Mouse (Mus musculus): ENCODE results near the gene Daglb. TPM values are rescaled to one million over a fixed set of nuclear protein-coding genes. Genes with fewer than 3 reads are reported as not detected.
A peak's percentile ranks its signal among the peaks of the same experiment; 100 is the strongest.

The Daglb gene
- polyA plus RNA-seq, 1 experiment from 2014 or later = 14.6 TPM

DNA sequence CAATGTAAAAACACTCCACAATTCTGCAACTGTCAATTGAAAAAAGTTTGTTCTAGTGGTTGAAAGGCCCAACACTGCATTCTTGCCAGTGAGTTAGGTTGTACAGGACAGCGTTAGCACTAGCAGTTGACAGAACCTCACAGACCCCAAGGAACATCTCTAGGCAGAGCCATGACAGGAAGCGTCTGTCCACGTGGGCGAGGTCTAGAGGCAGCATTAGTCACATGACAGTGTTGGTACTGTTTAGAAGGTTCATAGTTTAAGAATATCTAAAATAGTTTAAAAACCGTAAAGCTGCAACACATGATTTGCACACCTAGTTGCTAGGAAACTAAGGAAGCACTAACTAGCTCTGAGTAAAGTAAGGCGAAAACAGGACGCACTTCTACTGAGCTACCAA lies 41.2 kb downstream of the Daglb start:
- peaks cover 66% of the 10 kb centered on the region for H3K36me3 ChIP-seq
- H3K4me2 ChIP-seq (replicated peaks) = no peak overlapping the region
- H3K27me3 ChIP-seq = no peaks in the 10 kb centered on the region
- ATAC-seq (ENCODE audit: low FRiP score) = no peak
- H3K9me3 ChIP-seq (replicated peaks) = no peaks in the 10 kb centered on the region
- H3K4me3 ChIP-seq = no peak overlapping the region
- H3K4me1 ChIP-seq = peaks cover 11% of the 10 kb centered on the region
- WGBS = 91% methylated on average over 7 of the region's 7 CpGs
- H3K9ac ChIP-seq = no peak overlapping the region
- no peak overlapping the region for H3K27ac ChIP-seq

DNA sequence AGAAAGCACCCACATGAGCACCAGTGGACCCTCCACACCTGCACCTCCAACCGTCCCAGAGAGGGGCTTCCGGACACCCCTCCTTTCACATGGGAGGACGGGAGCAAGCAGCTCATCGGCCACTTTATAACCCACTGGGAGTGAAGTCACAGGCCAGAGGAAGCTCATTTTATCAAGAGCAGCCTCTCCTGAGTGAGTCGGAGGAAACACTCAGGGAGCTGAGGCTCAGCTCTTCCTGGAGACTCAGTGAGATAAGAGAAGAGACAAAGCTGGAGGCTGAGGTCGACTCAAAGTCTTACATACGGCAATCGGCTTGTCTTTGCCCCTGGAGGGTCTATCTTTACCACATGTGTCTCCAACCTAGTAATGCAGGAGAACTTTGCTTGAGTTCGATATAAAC lies 44.9 kb downstream of the Daglb start:
- H3K27ac ChIP-seq = no peak overlapping the region
- H3K4me1 ChIP-seq = peaks cover 14% of the 10 kb centered on the region
- no peak overlapping the region for H3K9ac ChIP-seq
- no peaks in the 10 kb centered on the region for H3K9me3 ChIP-seq (replicated peaks)
- 86% methylated on average over 9 of the region's 9 CpGs for WGBS
- H3K4me2 ChIP-seq (replicated peaks) = no peak overlapping the region
- no peak for ATAC-seq (ENCODE audit: low FRiP score)
- no peak overlapping the region for H3K4me3 ChIP-seq
- no peaks in the 10 kb centered on the region for H3K27me3 ChIP-seq
- peaks cover 67% of the 10 kb centered on the region for H3K36me3 ChIP-seq

DNA sequence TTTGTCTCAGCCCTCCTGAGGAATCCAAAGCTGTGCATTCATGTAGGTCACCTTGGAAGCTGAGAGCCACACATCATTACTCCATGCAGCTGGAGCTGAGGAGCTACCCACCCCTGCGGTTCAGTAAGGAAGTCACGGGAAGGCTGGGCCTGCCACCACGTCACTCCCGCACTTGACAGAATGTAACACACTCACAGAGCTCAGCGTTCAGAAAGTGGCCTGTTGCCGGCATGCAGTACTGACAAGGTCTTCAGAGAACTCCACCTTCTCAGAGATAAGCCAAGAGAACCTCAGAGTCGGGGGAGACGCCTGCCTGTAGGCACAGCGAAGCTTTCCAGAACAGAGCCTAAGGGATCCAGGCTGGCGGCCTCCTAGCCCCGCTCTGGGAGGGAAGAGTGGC lies 45.4 kb downstream of the Daglb start:
- H3K36me3 ChIP-seq = peaks cover 67% of the 10 kb centered on the region
- H3K4me2 ChIP-seq (replicated peaks) = no peak overlapping the region
- no peak overlapping the region for H3K4me3 ChIP-seq
- no peak overlapping the region for H3K27ac ChIP-seq
- H3K4me1 ChIP-seq = peaks cover 14% of the 10 kb centered on the region
- H3K27me3 ChIP-seq = no peaks in the 10 kb centered on the region
- no peak overlapping the region for H3K9ac ChIP-seq
- WGBS = 79% methylated on average over 11 of the region's 11 CpGs
- ATAC-seq (ENCODE audit: low FRiP score) = no peak
- H3K9me3 ChIP-seq (replicated peaks) = no peaks in the 10 kb centered on the region

DNA sequence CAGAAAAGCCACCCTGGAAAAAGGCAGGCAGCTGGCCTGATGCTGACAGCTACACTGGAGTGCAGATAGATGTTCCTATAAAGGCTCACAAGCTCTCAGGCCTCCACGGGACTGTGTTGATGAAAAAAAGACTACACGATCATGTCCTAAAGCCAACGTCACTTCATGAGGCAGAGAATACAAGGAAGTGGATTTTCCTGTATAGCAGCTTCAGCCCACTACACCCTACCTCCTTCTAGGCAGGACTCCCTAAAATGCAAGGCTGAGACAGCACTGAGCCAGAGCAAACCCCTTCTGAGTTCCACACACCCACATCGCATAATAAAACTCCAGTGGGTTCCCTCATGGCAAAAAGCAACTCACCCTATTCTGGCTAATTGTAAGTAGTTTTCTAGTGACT lies 47.2 kb downstream of the Daglb start:
- H3K4me2 ChIP-seq (replicated peaks) = no peak overlapping the region
- no peak overlapping the region for H3K27ac ChIP-seq
- H3K27me3 ChIP-seq = no peaks in the 10 kb centered on the region
- no peak overlapping the region for H3K9ac ChIP-seq
- no peak overlapping the region for H3K4me3 ChIP-seq
- no peaks in the 10 kb centered on the region for H3K9me3 ChIP-seq (replicated peaks)
- peaks cover 14% of the 10 kb centered on the region for H3K4me1 ChIP-seq
- H3K36me3 ChIP-seq = peaks cover 70% of the 10 kb centered on the region
- ATAC-seq (ENCODE audit: low FRiP score) = no peak
- WGBS = 93% methylated on average over 4 of the region's 4 CpGs

DNA sequence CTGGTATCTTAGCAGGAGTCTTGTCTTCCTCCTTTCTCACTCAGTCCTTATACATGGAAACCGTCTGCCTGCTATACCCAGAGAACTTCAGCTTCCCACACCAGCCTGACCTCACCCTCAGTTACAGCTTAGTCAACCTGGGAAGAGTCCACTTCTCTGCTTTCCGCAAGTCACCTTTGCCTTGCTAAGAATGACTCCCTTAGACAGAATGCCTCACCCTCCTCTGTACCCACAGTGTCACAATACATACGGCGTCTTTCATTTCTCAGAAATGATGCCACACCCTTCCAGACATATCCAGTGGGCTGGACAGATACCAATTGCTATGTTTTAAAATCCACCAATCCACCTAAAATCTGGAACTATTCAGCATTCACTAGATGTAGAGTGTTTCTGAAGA lies 47.9 kb downstream of the Daglb start:
- H3K27me3 ChIP-seq = no peaks in the 10 kb centered on the region
- H3K4me3 ChIP-seq = no peak overlapping the region
- 92% methylated on average over 4 of the region's 4 CpGs for WGBS
- peaks cover 70% of the 10 kb centered on the region for H3K36me3 ChIP-seq
- H3K4me2 ChIP-seq (replicated peaks) = no peak overlapping the region
- H3K27ac ChIP-seq = no peak overlapping the region
- no peaks in the 10 kb centered on the region for H3K9me3 ChIP-seq (replicated peaks)
- ATAC-seq (ENCODE audit: low FRiP score) = no peak
- H3K9ac ChIP-seq = no peak overlapping the region
- peaks cover 14% of the 10 kb centered on the region for H3K4me1 ChIP-seq

DNA sequence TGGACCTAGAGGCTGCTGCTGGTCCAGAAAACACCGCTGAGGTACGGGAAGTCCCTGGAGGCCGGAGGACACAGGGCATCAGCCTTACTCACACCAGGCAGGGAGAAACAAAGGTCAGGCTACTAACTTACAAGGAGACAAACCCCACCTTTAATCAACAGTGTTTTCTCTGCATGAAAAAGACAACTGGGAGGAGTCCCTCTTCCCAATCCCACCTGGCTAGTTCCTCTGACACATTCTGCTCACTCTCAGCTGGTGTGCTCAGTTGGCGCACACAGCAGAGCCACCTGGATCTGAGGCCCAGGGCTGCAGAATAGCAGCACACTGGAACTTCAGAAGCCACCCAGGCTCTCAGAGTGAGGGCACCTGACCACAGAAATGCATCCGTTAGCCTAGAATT lies 50.5 kb downstream of the Daglb start:
- Histone ChIP-seq H3K9ac (no peak overlapping the region), H3K4me2 (replicated peaks) (no peak overlapping the region), H3K4me1 (0 out of 2 replicates have a peak, but pooled peaks cover 4% of the 10 kb centered on the region), H3K27me3 (no peaks in the 10 kb centered on the region), H3K36me3 (peaks cover 62% of the 10 kb centered on the region), H3K27ac (no peak overlapping the region), H3K4me3 (no peak overlapping the region), H3K9me3 (replicated peaks) (no peaks in the 10 kb centered on the region)
- ATAC-seq (ENCODE audit: low FRiP score) = no peak
- WGBS = 95% methylated on average over 5 of the region's 5 CpGs

DNA sequence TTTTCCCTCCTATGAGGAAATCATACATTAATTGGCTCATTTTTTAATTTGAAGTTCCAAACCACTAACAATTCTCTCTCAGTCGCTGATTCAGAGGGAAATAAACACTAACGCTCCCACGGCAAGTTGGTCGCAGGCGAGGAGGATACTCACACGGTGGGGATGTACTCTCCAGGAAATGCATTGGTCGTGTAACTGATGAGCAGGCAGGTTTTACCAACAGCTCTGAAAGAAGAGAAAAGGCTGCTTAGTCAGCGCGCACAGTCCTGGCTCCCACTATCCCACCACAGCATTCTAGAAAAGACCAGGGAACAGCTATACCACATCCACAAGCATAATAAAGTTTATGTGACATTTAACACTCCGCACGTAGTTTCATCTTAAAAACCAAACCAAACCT lies 52.6 kb downstream of the Daglb start:
- 94% methylated on average over 11 of the region's 11 CpGs for WGBS
- Histone ChIP-seq H3K4me1 (no peaks in the 10 kb centered on the region), H3K4me2 (replicated peaks) (no peak overlapping the region), H3K9me3 (replicated peaks) (no peaks in the 10 kb centered on the region), H3K27me3 (no peaks in the 10 kb centered on the region), H3K9ac (no peak overlapping the region), H3K36me3 (peaks cover 44% of the 10 kb centered on the region), H3K27ac (no peak overlapping the region), H3K4me3 (no peak overlapping the region)
- ATAC-seq (ENCODE audit: low FRiP score) = no peak

DNA sequence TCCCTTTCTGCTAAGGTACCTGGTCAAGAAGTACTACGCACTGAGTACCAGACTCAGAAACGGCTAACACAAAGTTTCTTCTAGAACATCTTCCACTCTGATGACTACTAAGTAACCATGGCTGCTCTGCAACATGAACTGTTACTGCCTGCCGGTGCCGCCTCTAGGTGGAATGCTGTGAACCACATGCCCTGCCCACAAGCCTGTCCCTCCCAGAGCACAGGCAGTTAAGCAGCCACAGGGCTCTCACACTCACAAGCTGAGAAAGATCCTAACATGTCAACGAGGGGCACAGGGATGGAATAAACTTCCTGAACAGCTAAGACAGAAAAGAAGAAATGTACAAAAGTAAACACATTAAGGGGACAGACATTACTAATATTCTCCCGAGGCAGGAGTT lies 53.1 kb downstream of the Daglb start:
- 83% methylated on average over 6 of the region's 6 CpGs for WGBS
- H3K36me3 ChIP-seq = peaks cover 40% of the 10 kb centered on the region
- no peaks in the 10 kb centered on the region for H3K9me3 ChIP-seq (replicated peaks)
- no peak for ATAC-seq (ENCODE audit: low FRiP score)
- no peaks in the 10 kb centered on the region for H3K4me1 ChIP-seq
- no peak overlapping the region for H3K27ac ChIP-seq
- no peak overlapping the region for H3K9ac ChIP-seq
- H3K27me3 ChIP-seq = no peaks in the 10 kb centered on the region
- no peak overlapping the region for H3K4me3 ChIP-seq
- no peak overlapping the region for H3K4me2 ChIP-seq (replicated peaks)

DNA sequence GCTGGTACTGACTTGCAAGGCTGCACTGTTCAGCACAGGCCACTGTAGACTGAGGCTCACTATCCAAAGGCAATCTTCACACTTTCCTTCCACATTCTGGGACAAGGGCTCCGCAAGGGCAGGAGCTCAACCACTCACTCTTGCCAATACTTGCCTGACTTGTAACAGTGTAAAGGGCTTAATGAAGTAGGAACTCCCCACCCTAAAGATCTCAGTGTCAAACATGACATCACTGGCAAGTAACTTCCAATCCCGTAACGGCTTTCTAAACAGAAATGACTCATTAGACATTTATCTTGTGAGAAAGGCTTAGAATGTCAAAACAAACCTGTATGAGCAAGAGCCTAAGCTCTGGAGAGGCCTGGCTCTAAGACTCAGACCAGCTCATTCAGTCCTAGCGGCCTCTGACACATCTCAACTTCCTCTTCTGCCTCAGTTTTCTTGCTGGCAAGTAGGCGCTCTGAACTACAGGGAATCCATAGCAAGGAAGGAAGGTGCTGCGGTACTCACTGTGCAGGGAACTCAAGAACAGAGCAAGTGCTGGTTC lies 53.7 kb downstream of the Daglb start:
- Histone ChIP-seq H3K36me3 (peaks cover 35% of the 10 kb centered on the region), H3K4me2 (replicated peaks) (no peak overlapping the region), H3K27me3 (no peaks in the 10 kb centered on the region), H3K27ac (no peak overlapping the region), H3K4me1 (no peaks in the 10 kb centered on the region), H3K9ac (no peak overlapping the region; the same call in 1 of the 2 replicates), H3K4me3 (no peak overlapping the region), H3K9me3 (replicated peaks) (no peaks in the 10 kb centered on the region)
- 94% methylated on average over 6 of the region's 6 CpGs for WGBS
- no peak for ATAC-seq (ENCODE audit: low FRiP score)

DNA sequence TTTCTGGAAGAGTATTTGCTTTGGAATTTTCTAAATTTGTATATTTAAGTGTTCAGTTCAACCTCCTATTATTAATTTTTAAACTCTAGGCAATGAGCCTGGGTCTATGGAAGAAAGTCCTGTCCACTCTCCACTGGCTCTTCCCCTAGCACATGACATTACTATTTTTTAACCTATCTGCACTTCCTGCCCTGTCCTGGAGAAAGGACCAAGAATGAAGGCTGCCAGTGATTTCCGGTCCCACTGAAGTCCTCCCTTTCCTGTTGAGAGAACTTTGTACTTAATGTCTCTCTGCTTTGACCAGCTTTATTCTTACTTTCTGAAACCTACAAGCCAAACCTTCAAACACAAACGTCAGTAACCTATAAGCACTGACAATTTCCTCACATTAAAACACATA lies 56.0 kb downstream of the Daglb start:
- Histone ChIP-seq H3K4me2 (replicated peaks) (no peak overlapping the region), H3K36me3 (peaks cover 13% of the 10 kb centered on the region), H3K9me3 (replicated peaks) (no peaks in the 10 kb centered on the region), H3K27me3 (no peaks in the 10 kb centered on the region), H3K4me1 (peaks cover 10% of the 10 kb centered on the region), H3K27ac (no peak overlapping the region), H3K4me3 (no peak overlapping the region), H3K9ac (no peak overlapping the region)
- ATAC-seq (ENCODE audit: low FRiP score) = no peak
- 85% methylated on average over 2 of the region's 2 CpGs for WGBS

DNA sequence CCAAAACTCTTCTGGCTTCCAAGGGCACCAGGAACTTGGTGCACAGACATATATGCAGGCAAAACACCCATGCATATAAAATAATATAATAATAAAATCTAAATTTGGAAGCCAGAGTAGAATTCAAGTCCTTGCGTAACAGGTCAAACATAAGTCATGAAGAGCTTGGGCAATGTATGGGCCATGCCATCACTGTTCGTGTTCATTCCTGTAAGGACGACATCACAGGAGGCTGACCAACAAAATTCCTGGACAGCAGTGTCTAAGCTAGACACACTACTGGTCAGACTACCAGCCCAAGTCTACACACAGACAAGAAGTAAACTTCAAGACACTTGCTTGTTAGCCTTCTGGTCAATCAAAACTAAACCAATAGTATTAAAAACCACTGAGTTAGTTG lies 58.5 kb downstream of the Daglb start:
- no peaks in the 10 kb centered on the region for H3K36me3 ChIP-seq
- no peaks in the 10 kb centered on the region for H3K27me3 ChIP-seq
- no peak for ATAC-seq (ENCODE audit: low FRiP score)
- H3K4me2 ChIP-seq (replicated peaks) = no peak overlapping the region
- H3K27ac ChIP-seq = no peak overlapping the region
- no peaks in the 10 kb centered on the region for H3K9me3 ChIP-seq (replicated peaks)
- peaks cover 24% of the 10 kb centered on the region for H3K4me1 ChIP-seq
- H3K9ac ChIP-seq = no peak overlapping the region
- H3K4me3 ChIP-seq = no peak overlapping the region
- 93% methylated on average over 3 of the region's 3 CpGs for WGBS

DNA sequence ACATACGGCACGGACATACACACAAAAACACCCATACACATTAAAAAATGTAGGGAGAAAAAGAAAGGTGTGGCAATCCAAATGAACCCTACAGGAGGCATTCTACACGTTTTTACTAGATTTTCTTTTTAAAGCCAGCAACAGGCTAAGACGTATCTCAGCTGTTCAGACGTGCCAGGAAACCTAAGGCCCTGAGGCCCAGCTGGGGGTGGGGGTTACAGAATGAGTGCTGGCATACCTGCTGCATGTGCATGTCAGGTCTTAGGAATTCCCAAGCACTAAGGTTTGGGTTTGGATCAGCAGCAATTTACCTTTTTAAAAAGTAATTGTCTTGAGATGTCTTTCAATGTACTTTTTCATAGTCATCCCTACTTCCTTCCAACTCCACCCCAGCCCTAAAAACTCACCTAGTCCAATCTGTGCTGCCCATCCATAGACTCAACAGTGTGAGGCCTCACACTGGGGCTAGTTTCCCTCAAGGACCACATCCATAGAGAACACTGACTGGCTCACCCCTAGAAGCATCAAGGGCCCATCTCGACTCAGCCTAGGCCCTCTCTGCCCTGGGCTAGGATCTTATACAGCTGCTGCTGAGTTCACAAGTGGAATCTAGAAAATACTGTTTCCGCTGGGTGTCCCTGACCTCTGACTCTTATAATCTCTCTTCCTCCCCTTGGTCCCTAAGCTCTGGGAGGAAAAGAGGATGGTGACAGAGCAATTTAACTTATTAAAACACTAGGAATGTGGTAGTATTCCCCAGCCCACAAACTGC lies 61.3 kb downstream of the Daglb start:
- Histone ChIP-seq H3K9me3 (replicated peaks) (no peaks in the 10 kb centered on the region), H3K27ac (no peak overlapping the region), H3K4me2 (replicated peaks) (peak overlapping the region; percentile 87), H3K4me1 (peaks cover 27% of the 10 kb centered on the region), H3K9ac (peak overlapping the region; percentile 99), H3K4me3 (peak overlapping the region; percentile 99; the same call in 1 of the 2 replicates), H3K27me3 (no peaks in the 10 kb centered on the region), H3K36me3 (no peaks in the 10 kb centered on the region)
- ATAC-seq (ENCODE audit: low FRiP score) = no peak
- WGBS = 72% methylated on average over 7 of the region's 7 CpGs
